Mouse (Mus musculus): ENCODE results near the gene Hist1h2af. TPM values are rescaled to one million over a fixed set of nuclear protein-coding genes. Genes with fewer than 3 reads are reported as not detected.

Hist1h2af gene
- polyA plus RNA-seq, 1 experiment from 2014 or later = 13.6 TPM

Small RNA genes within 50 kb of the gene (microRNA-seq; reads per million reads assigned to microRNA genes)
- gene Gm44297 = not detected
- not detected for gene Gm44359
- not detected for gene Gm44394
- gene n-TStga1 = 5.3 reads per million, percentile 13 among the genes with 10 or more reads in this experiment

Other genes starting within 250 kb of the Hist1h2af start
- gene Zfp322a, start 164.7 kb upstream of the Hist1h2af start, polyA plus RNA-seq (2015; fragmentation: Nextera tagmentation; extraction: Ambion mirVana) = 15.2 and 20.1 TPM in 2 replicates
- gene Abt1, start 110.0 kb upstream of the Hist1h2af start, polyA plus RNA-seq (2015; fragmentation: Nextera tagmentation; extraction: Ambion mirVana) = 8.3 and 9.1 TPM in 2 replicates
- 1.5 and 2.0 TPM in 2 replicates for gene Btn1a1, start 68.0 kb upstream of the Hist1h2af start, polyA plus RNA-seq (2015; fragmentation: Nextera tagmentation; extraction: Ambion mirVana)
- not detected in 2 replicates for gene Btn2a2, start 45.0 kb upstream of the Hist1h2af start, polyA plus RNA-seq (2015; fragmentation: Nextera tagmentation; extraction: Ambion mirVana)
- 3.8 and 5.9 TPM in 2 replicates for gene Hist1h4h, start 2.9 kb upstream of the Hist1h2af start, polyA plus RNA-seq (2015; fragmentation: Nextera tagmentation; extraction: Ambion mirVana)
- gene Hist1h3g, start 1.5 kb downstream of the Hist1h2af start, polyA plus RNA-seq (2015; fragmentation: Nextera tagmentation; extraction: Ambion mirVana) = 10.3 and 17.1 TPM in 2 replicates
- gene Hist1h2bh, start 9.5 kb downstream of the Hist1h2af start, polyA plus RNA-seq (2015; fragmentation: Nextera tagmentation; extraction: Ambion mirVana) = 1.7 TPM in 2 replicates
- gene Hist1h3f, start 10.1 kb downstream of the Hist1h2af start, polyA plus RNA-seq (2015; fragmentation: Nextera tagmentation; extraction: Ambion mirVana) = 1.1 and 2.1 TPM in 2 replicates
- gene Hist1h4f, start 17.7 kb downstream of the Hist1h2af start, polyA plus RNA-seq (2015; fragmentation: Nextera tagmentation; extraction: Ambion mirVana) = 0.98 and 4.2 TPM in 2 replicates
- 0.75 and 0.93 TPM in 2 replicates for gene Hist1h1d, start 19.4 kb downstream of the Hist1h2af start, polyA plus RNA-seq (2015; fragmentation: Nextera tagmentation; extraction: Ambion mirVana)
- gene Hist1h3e, start 28.5 kb downstream of the Hist1h2af start, polyA plus RNA-seq (2015; fragmentation: Nextera tagmentation; extraction: Ambion mirVana) = 4.4 and 6.8 TPM in 2 replicates
- 95.0 and 121 TPM in 2 replicates for gene Hist1h2ae, start 37.3 kb downstream of the Hist1h2af start, polyA plus RNA-seq (2015; fragmentation: Nextera tagmentation; extraction: Ambion mirVana)
- gene Hist1h2bg, start 37.5 kb downstream of the Hist1h2af start, polyA plus RNA-seq (2015; fragmentation: Nextera tagmentation; extraction: Ambion mirVana) = 6.5 and 14.1 TPM in 2 replicates
- 5.0 and 12.7 TPM in 2 replicates for gene Hist1h2bf, start 40.3 kb downstream of the Hist1h2af start, polyA plus RNA-seq (2015; fragmentation: Nextera tagmentation; extraction: Ambion mirVana)
- 1.2 and 4.3 TPM in 2 replicates for gene Hist1h2ad, start 40.5 kb downstream of the Hist1h2af start, polyA plus RNA-seq (2015; fragmentation: Nextera tagmentation; extraction: Ambion mirVana)
- gene Hist1h3d, start 41.9 kb downstream of the Hist1h2af start, polyA plus RNA-seq (2015; fragmentation: Nextera tagmentation; extraction: Ambion mirVana) = 5.9 and 7.2 TPM in 2 replicates
- 116 and 152 TPM in 2 replicates for gene Hist1h4d, start 47.7 kb downstream of the Hist1h2af start, polyA plus RNA-seq (2015; fragmentation: Nextera tagmentation; extraction: Ambion mirVana)
- 1.3 and 2.0 TPM in 2 replicates for gene Hist1h2be, start 87.2 kb downstream of the Hist1h2af start, polyA plus RNA-seq (2015; fragmentation: Nextera tagmentation; extraction: Ambion mirVana)
- 24.3 and 26.2 TPM in 2 replicates for gene Hist1h1e, start 88.7 kb downstream of the Hist1h2af start, polyA plus RNA-seq (2015; fragmentation: Nextera tagmentation; extraction: Ambion mirVana)
- gene Hist1h2ac, start 150.0 kb downstream of the Hist1h2af start, polyA plus RNA-seq (2015; fragmentation: Nextera tagmentation; extraction: Ambion mirVana) = 0.89 and 1.0 TPM in 2 replicates
- gene Hist1h2bc, start 150.3 kb downstream of the Hist1h2af start, polyA plus RNA-seq (2015; fragmentation: Nextera tagmentation; extraction: Ambion mirVana) = 81.2 and 88.9 TPM in 2 replicates
- not detected in 2 replicates for gene Hist1h1t, start 161.9 kb downstream of the Hist1h2af start, polyA plus RNA-seq (2015; fragmentation: Nextera tagmentation; extraction: Ambion mirVana)
- 5.4 and 8.6 TPM in 2 replicates for gene Hist1h4c, start 164.5 kb downstream of the Hist1h2af start, polyA plus RNA-seq (2015; fragmentation: Nextera tagmentation; extraction: Ambion mirVana)
- 6.6 and 8.8 TPM in 2 replicates for gene Hfe, start 176.9 kb downstream of the Hist1h2af start, polyA plus RNA-seq (2015; fragmentation: Nextera tagmentation; extraction: Ambion mirVana)
- gene Hist1h1c, start 204.9 kb downstream of the Hist1h2af start, polyA plus RNA-seq (2015; fragmentation: Nextera tagmentation; extraction: Ambion mirVana) = 60.3 and 72.2 TPM in 2 replicates
- gene Hist1h3c, start 211.7 kb downstream of the Hist1h2af start, polyA plus RNA-seq (2015; fragmentation: Nextera tagmentation; extraction: Ambion mirVana) = 5.2 and 5.9 TPM in 2 replicates
- 3.9 and 5.6 TPM in 2 replicates for gene Hist1h2bb, start 212.8 kb downstream of the Hist1h2af start, polyA plus RNA-seq (2015; fragmentation: Nextera tagmentation; extraction: Ambion mirVana)
- 54.0 and 76.2 TPM in 2 replicates for gene Hist1h2ab, start 217.2 kb downstream of the Hist1h2af start, polyA plus RNA-seq (2015; fragmentation: Nextera tagmentation; extraction: Ambion mirVana)
- 10.4 and 29.5 TPM in 2 replicates for gene Hist1h3b, start 218.4 kb downstream of the Hist1h2af start, polyA plus RNA-seq (2015; fragmentation: Nextera tagmentation; extraction: Ambion mirVana)
- 3.7 and 5.5 TPM in 2 replicates for gene Hist1h4b, start 223.1 kb downstream of the Hist1h2af start, polyA plus RNA-seq (2015; fragmentation: Nextera tagmentation; extraction: Ambion mirVana)
- gene Hist1h4a, start 227.3 kb downstream of the Hist1h2af start, polyA plus RNA-seq (2015; fragmentation: Nextera tagmentation; extraction: Ambion mirVana) = 0.86 TPM in 1 of 2 replicates, not detected in the other
- 3.2 and 8.3 TPM in 2 replicates for gene Hist1h3a, start 228.5 kb downstream of the Hist1h2af start, polyA plus RNA-seq (2015; fragmentation: Nextera tagmentation; extraction: Ambion mirVana)
- 4.3 and 8.1 TPM in 2 replicates for gene Hist1h1a, start 229.8 kb downstream of the Hist1h2af start, polyA plus RNA-seq (2015; fragmentation: Nextera tagmentation; extraction: Ambion mirVana)
- 0.14 TPM in 1 of 2 replicates, not detected in the other for gene Trim38, start 236.0 kb downstream of the Hist1h2af start, polyA plus RNA-seq (2015; fragmentation: Nextera tagmentation; extraction: Ambion mirVana)